Mouse (Mus musculus): ENCODE data around the gene Rbm10. TPM values are rescaled to one million over a fixed set of nuclear protein-coding genes. Genes with fewer than 3 reads are reported as not detected.

The Rbm10 gene
- total and polyA plus RNA-seq, 3 experiments = 46.2 to 81.7 (median 68.8) TPM

- peaks cover 7% of the 10 kb centered on the region for H3K36me3 ChIP-seq (replicated peaks)
- peak; percentile 8 for DNase-seq (ENCODE audit: low spot score)
- TF ChIP-seq POLR2AphosphoS5 (IDR thresholded peaks at IDR 0.05; ENCODE audit: insufficient replicate concordance, low read depth, low read length) = no peak
- no peak for TF ChIP-seq GATA2 (IDR thresholded peaks at IDR 0.05; ENCODE audit: borderline replicate concordance, low read depth, low read length)
- TF ChIP-seq GATA1 (IDR thresholded peaks at IDR 0.05; ENCODE audit: borderline replicate concordance, low read length) = no peak
- no peak for TF ChIP-seq CTCF (IDR thresholded peaks at IDR 0.05; ENCODE audit: low read depth, low read length)
- TF ChIP-seq TAL1 (conservative IDR thresholded peaks at IDR 0.05; ENCODE audit: low read depth, low read length) = no peak
- H3K9me3 ChIP-seq (replicated peaks) = no peaks in the 10 kb centered on the region
- no peak for ATAC-seq (ENCODE audit: extremely low read depth, insufficient number of reproducible peaks, low FRiP score, poor library complexity, severe bottlenecking)
- H3K27me3 ChIP-seq (ENCODE audit: insufficient read depth, low read length) = no peaks in the 10 kb centered on the region
- H3K4me1 ChIP-seq (ENCODE audit: insufficient read depth, low read depth, low read length) = peaks cover 11% of the 10 kb centered on the region; the same call in 1 of the 2 replicates
- peak overlapping the region; percentile 72 for H3K4me3 ChIP-seq (ENCODE audit: low read depth, low read length)
Observed at GRCm38 (mm10) chrX:20658891-20659406, 41.6 kb downstream of the Rbm10 start.

DNA sequence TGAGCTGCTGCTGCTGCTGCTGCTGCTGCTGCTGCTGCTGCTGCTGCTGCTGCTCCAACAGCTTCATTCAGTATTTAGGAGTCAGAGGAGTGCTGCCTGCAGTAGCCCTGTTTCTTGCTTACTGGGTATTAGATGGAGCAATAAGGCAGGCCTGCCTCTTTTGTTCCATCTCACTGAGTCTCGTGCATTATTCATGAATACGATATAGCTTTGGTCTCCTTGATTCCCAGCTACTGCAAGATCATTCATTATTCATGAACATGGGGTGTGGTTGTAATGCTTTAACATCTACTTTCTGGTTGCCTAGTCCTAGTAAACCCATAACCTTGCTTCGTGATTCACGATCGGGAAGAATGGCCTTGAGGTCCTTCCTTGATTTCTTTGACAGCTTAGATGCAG lies 45.0 kb downstream of the Rbm10 start:
- H3K4me1 ChIP-seq (ENCODE audit: insufficient read depth, low read depth, low read length) = peaks cover 20% of the 10 kb centered on the region; the same call in 1 of the 2 replicates
- H3K9me3 ChIP-seq (replicated peaks) = no peaks in the 10 kb centered on the region
- H3K4me3 ChIP-seq (ENCODE audit: low read depth, low read length) = no peak overlapping the region; the same call in 1 of the 2 replicates
- no peaks in the 10 kb centered on the region for H3K27me3 ChIP-seq (ENCODE audit: insufficient read depth, low read length)
- TF ChIP-seq CTCF (IDR thresholded peaks at IDR 0.05; ENCODE audit: low read depth, low read length) (no peak), GATA2 (IDR thresholded peaks at IDR 0.05; ENCODE audit: borderline replicate concordance, low read depth, low read length) (no peak), GATA1 (IDR thresholded peaks at IDR 0.05; ENCODE audit: borderline replicate concordance, low read length) (no peak), TAL1 (conservative IDR thresholded peaks at IDR 0.05; ENCODE audit: low read depth, low read length) (no peak), POLR2AphosphoS5 (IDR thresholded peaks at IDR 0.05; ENCODE audit: insufficient replicate concordance, low read depth, low read length) (no peak)
- no peak for DNase-seq (ENCODE audit: low spot score)
- no peak for ATAC-seq (ENCODE audit: extremely low read depth, insufficient number of reproducible peaks, low FRiP score, poor library complexity, severe bottlenecking)
- peaks cover 29% of the 10 kb centered on the region for H3K36me3 ChIP-seq (replicated peaks)

GRCm38 (mm10) chrX:20662716-20663443 lies 45.6 kb downstream of the Rbm10 start:
- ATAC-seq (ENCODE audit: extremely low read depth, insufficient number of reproducible peaks, low FRiP score, poor library complexity, severe bottlenecking) (peak; percentile 58), DNase-seq (ENCODE audit: low spot score) (peak; percentile 59)
- H3K4me3 ChIP-seq (ENCODE audit: low read depth, low read length) = peak overlapping the region; percentile 79
- H3K36me3 ChIP-seq (replicated peaks) = peaks cover 35% of the 10 kb centered on the region
- H3K27me3 ChIP-seq (ENCODE audit: insufficient read depth, low read length) = no peaks in the 10 kb centered on the region
- H3K4me1 ChIP-seq (ENCODE audit: insufficient read depth, low read depth, low read length) = peaks cover 20% of the 10 kb centered on the region; the same call in 1 of the 2 replicates
- H3K9me3 ChIP-seq (replicated peaks) = no peaks in the 10 kb centered on the region
- TF ChIP-seq GATA2 (IDR thresholded peaks at IDR 0.05; ENCODE audit: borderline replicate concordance, low read depth, low read length) (no peak), GATA1 (IDR thresholded peaks at IDR 0.05; ENCODE audit: borderline replicate concordance, low read length) (no peak), POLR2AphosphoS5 (IDR thresholded peaks at IDR 0.05; ENCODE audit: insufficient replicate concordance, low read depth, low read length) (no peak)

GRCm38 (mm10) chrX:20663444-20663790 lies 46.1 kb downstream of the Rbm10 start:
- ATAC-seq (ENCODE audit: extremely low read depth, insufficient number of reproducible peaks, low FRiP score, poor library complexity, severe bottlenecking) = no peak
- peaks cover 20% of the 10 kb centered on the region; the same call in 1 of the 2 replicates for H3K4me1 ChIP-seq (ENCODE audit: insufficient read depth, low read depth, low read length)
- peaks cover 40% of the 10 kb centered on the region for H3K36me3 ChIP-seq (replicated peaks)
- no peaks in the 10 kb centered on the region for H3K27me3 ChIP-seq (ENCODE audit: insufficient read depth, low read length)
- DNase-seq (ENCODE audit: low spot score) = no peak
- H3K9me3 ChIP-seq (replicated peaks) = no peaks in the 10 kb centered on the region
- TF ChIP-seq POLR2AphosphoS5 (IDR thresholded peaks at IDR 0.05; ENCODE audit: insufficient replicate concordance, low read depth, low read length) (no peak), GATA2 (IDR thresholded peaks at IDR 0.05; ENCODE audit: borderline replicate concordance, low read depth, low read length) (no peak), CTCF (IDR thresholded peaks at IDR 0.05; ENCODE audit: low read depth, low read length) (no peak), GATA1 (IDR thresholded peaks at IDR 0.05; ENCODE audit: borderline replicate concordance, low read length) (no peak), TAL1 (conservative IDR thresholded peaks at IDR 0.05; ENCODE audit: low read depth, low read length) (no peak)
- peak overlapping the region; percentile 79 for H3K4me3 ChIP-seq (ENCODE audit: low read depth, low read length)

- H3K9me3 ChIP-seq (replicated peaks) = no peaks in the 10 kb centered on the region
- peaks cover 39% of the 10 kb centered on the region for H3K36me3 ChIP-seq (replicated peaks)
- no peaks in the 10 kb centered on the region for H3K27me3 ChIP-seq (ENCODE audit: insufficient read depth, low read length)
- ATAC-seq (ENCODE audit: extremely low read depth, insufficient number of reproducible peaks, low FRiP score, poor library complexity, severe bottlenecking) (peak; percentile 85), DNase-seq (ENCODE audit: low spot score) (peak; percentile 73)
- H3K4me1 ChIP-seq (ENCODE audit: insufficient read depth, low read depth, low read length) = peaks cover 26% of the 10 kb centered on the region
- no peak for TF ChIP-seq POLR2AphosphoS5 (IDR thresholded peaks at IDR 0.05; ENCODE audit: insufficient replicate concordance, low read depth, low read length)
- TF ChIP-seq GATA1 (IDR thresholded peaks at IDR 0.05; ENCODE audit: borderline replicate concordance, low read length) = no peak
- no peak for TF ChIP-seq TAL1 (conservative IDR thresholded peaks at IDR 0.05; ENCODE audit: low read depth, low read length)
- TF ChIP-seq CTCF (IDR thresholded peaks at IDR 0.05; ENCODE audit: low read depth, low read length) = no peak
- TF ChIP-seq GATA2 (IDR thresholded peaks at IDR 0.05; ENCODE audit: borderline replicate concordance, low read depth, low read length) = no peak
- peak within 1 kb of the TSS; percentile 75 for H3K4me3 ChIP-seq (ENCODE audit: low read depth, low read length)
Observed at GRCm38 (mm10) chrX:20687519-20688067, 70.3 kb downstream of the Rbm10 start, which contains the start of gene Cdk16. Cdk16 (plus strand) TSS chrX:20687954.

DNA sequence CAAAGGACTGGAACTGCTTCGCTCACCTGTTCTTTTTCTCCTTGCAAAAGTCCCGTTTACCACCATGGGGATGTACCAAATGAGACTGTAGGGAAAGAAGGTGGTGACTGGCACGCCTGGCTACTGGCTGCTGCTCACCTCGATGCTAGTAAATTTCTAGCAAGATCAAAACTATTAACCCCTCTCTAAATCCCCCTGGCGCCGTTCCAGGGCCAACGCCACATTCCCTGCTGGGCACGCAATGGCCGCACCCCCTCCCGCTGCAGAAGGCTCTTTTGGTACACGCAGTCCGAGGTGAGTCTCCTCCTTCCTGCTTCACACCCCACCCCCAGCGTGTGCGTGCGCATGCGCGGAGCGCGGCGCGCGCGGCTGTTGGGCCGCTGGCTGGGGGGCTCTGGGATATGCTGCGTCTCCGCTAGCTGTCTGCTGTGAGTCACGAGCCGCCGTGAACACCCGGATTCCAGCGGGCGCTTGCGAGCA lies 70.8 kb downstream of the Rbm10 start:
- Histone ChIP-seq H3K9me3 (replicated peaks) (no peaks in the 10 kb centered on the region), H3K4me3 (ENCODE audit: low read depth, low read length) (peak overlapping the region; percentile 75), H3K4me1 (ENCODE audit: insufficient read depth, low read depth, low read length) (peaks cover 26% of the 10 kb centered on the region), H3K27me3 (ENCODE audit: insufficient read depth, low read length) (no peaks in the 10 kb centered on the region), H3K36me3 (replicated peaks) (peaks cover 39% of the 10 kb centered on the region)
- no peak; the same call in 1 of the 2 replicates for ATAC-seq (ENCODE audit: extremely low read depth, insufficient number of reproducible peaks, low FRiP score, poor library complexity, severe bottlenecking)
- TF ChIP-seq TAL1 (conservative IDR thresholded peaks at IDR 0.05; ENCODE audit: low read depth, low read length) (no peak), POLR2AphosphoS5 (IDR thresholded peaks at IDR 0.05; ENCODE audit: insufficient replicate concordance, low read depth, low read length) (no peak), CTCF (IDR thresholded peaks at IDR 0.05; ENCODE audit: low read depth, low read length) (no peak), GATA1 (IDR thresholded peaks at IDR 0.05; ENCODE audit: borderline replicate concordance, low read length) (no peak)
- DNase-seq (ENCODE audit: low spot score) = peak; percentile 68
